ENCODE assay signal across 20 mouse cellular contexts in the genomic region with DNA sequence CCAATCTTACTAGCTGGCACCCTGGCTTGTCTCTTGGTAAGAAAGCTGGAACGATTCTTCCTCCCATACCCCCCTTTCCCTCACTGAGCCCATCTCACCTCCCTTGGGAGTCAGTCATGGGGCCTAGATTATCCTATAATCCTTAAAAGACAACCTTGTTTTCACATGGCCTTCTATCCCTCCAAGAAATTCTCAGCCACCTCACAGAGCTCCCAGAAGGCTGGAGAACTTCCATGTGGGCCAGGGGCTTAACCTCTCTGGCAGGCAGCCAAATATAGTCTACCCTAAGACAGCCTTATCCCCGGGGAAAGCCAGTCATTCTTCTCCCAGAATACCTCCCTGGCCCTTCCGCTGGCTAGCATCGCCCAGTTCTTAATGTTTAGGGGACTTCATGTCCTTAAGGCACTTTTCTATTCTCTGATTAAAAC. TPM values are rescaled to one million over a fixed set of nuclear protein-coding genes. Genes with fewer than 3 reads are reported as not detected.
DNase-seq lines count a peak whose midpoint lies in the region; ATAC-seq lines count a peak whose summit lies in the region.
"Had no signal": no experiment of that assay in that cellular context is flagged by ENCODE, and none has a peak within 500 bp of the region (broad histone marks: within the 10 kb centered on the region; RNA-seq: fewer than 3 reads in every experiment).

No protein-coding gene starts in this region.

- ATAC-seq in forebrain, embryonic 14.5 days = no peak
- ATAC-seq in forebrain, embryonic 16.5 days = no peak
- 0 out of 2 replicates have a peak, but pooled peaks have one; percentile 4 for ATAC-seq in kidney, embryonic 15.5 days (replicated peaks; ENCODE audit: low FRiP score)
- ATAC-seq: hindbrain, embryonic 16.5 days; intestine, embryonic 15.5 days had no signal

- H3K36me3 ChIP-seq in forebrain, embryonic 14.5 days (ENCODE audit: control insufficient read depth, insufficient read depth, low read length) = peaks cover 51% of the 10 kb centered on the region
- peaks cover 5% of the 10 kb centered on the region for H3K36me3 ChIP-seq in forebrain, embryonic 16.5 days (ENCODE audit: control insufficient read depth, insufficient read depth)
- H3K36me3 ChIP-seq in kidney, embryonic 15.5 days = peaks cover 60% of the 10 kb centered on the region

- H3K4me1 ChIP-seq in forebrain, embryonic 14.5 days (ENCODE audit: control insufficient read depth, insufficient read depth, low read length) = no peaks in the 10 kb centered on the region
- no peaks in the 10 kb centered on the region for H3K4me1 ChIP-seq in forebrain, embryonic 16.5 days (replicated peaks; ENCODE audit: control insufficient read depth, insufficient read depth, low read length)
- H3K4me1 ChIP-seq in kidney, embryonic 15.5 days = peaks cover 25% of the 10 kb centered on the region
- H3K4me1 ChIP-seq: midbrain, embryonic 12.5 days had no signal

- DNase-seq in forebrain, embryonic 14.5 days (ENCODE audit: low spot score) = peak; percentile 11
- no peak for DNase-seq in kidney, adult 8-10 months
- DNase-seq in MN1 (ENCODE audit: low spot score) = peak; percentile 64
- DNase-seq in retina, embryonic 14.5 days (ENCODE audit: low spot score) = peak; percentile 33
- no peak for DNase-seq in neural tube, embryonic 10.5 days (ENCODE audit: extremely low spot score, low spot score)
- DNase-seq: cerebellum, adult 11 months; cerebellum, postnatal 10 days; kidney, postnatal 10 days; lung, postnatal 14 days; thymus, adult 2 months; thymus, postnatal 4 days had no signal

- no peak overlapping the region for H3K9ac ChIP-seq in forebrain, embryonic 14.5 days (ENCODE audit: low read length)
- H3K9ac ChIP-seq in forebrain, embryonic 16.5 days (replicated peaks; ENCODE audit: low read depth, low read length) = no peak overlapping the region
- H3K9ac ChIP-seq in kidney, embryonic 15.5 days = no peak overlapping the region
- H3K9ac ChIP-seq: heart, embryonic 15.5 days; intestine, embryonic 15.5 days; midbrain, embryonic 12.5 days had no signal

- H3K4me2 ChIP-seq in forebrain, embryonic 14.5 days (ENCODE audit: low read length) = no peak overlapping the region
- no peak overlapping the region for H3K4me2 ChIP-seq in forebrain, embryonic 16.5 days (ENCODE audit: low read length)
- no peak overlapping the region for H3K4me2 ChIP-seq in kidney, embryonic 15.5 days
- H3K4me2 ChIP-seq: heart, embryonic 15.5 days; intestine, embryonic 15.5 days; midbrain, embryonic 12.5 days had no signal

- H3K4me3 ChIP-seq in forebrain, embryonic 14.5 days (ENCODE audit: low read depth, low read length) = no peak overlapping the region
- H3K4me3 ChIP-seq in forebrain, embryonic 16.5 days (replicated peaks; ENCODE audit: low read length) = no peak overlapping the region
- H3K4me3 ChIP-seq in kidney, embryonic 15.5 days (replicated peaks) = no peak overlapping the region
- H3K4me3 ChIP-seq: heart, embryonic 15.5 days; hindbrain, embryonic 10.5 days; intestine, embryonic 15.5 days; left cerebral cortex, adult 2 months; midbrain, embryonic 12.5 days had no signal

- H3K27ac ChIP-seq in forebrain, embryonic 14.5 days (ENCODE audit: low read depth, low read length) = no peak overlapping the region
- H3K27ac ChIP-seq in forebrain, embryonic 16.5 days (ENCODE audit: low read length) = no peak overlapping the region
- H3K27ac ChIP-seq in kidney, embryonic 15.5 days = peak overlapping the region; percentile 48; the same call in 1 of the 2 replicates
- H3K27ac ChIP-seq: heart, embryonic 15.5 days; hindbrain, embryonic 10.5 days; intestine, embryonic 15.5 days; midbrain, embryonic 12.5 days; stomach, postnatal 0 days had no signal

- no peaks in the 10 kb centered on the region for H3K27me3 ChIP-seq in forebrain, embryonic 14.5 days (replicated peaks; ENCODE audit: control insufficient read depth, insufficient read depth, low read length)
- no peaks in the 10 kb centered on the region for H3K27me3 ChIP-seq in forebrain, embryonic 16.5 days (replicated peaks; ENCODE audit: control insufficient read depth, insufficient read depth, low read length)
- H3K27me3 ChIP-seq in kidney, embryonic 15.5 days = no peaks in the 10 kb centered on the region
- H3K27me3 ChIP-seq: heart, embryonic 15.5 days; intestine, embryonic 15.5 days; midbrain, embryonic 12.5 days had no signal

- H3K9me3 ChIP-seq in forebrain, embryonic 14.5 days (replicated peaks; ENCODE audit: control insufficient read depth, low read length) = no peaks in the 10 kb centered on the region
- H3K9me3 ChIP-seq in forebrain, embryonic 16.5 days (ENCODE audit: control insufficient read depth, low read length) = no peaks in the 10 kb centered on the region
- H3K9me3 ChIP-seq in kidney, embryonic 15.5 days (replicated peaks) = no peaks in the 10 kb centered on the region
- H3K9me3 ChIP-seq: heart, embryonic 15.5 days; hindbrain, embryonic 10.5 days; intestine, embryonic 15.5 days; midbrain, embryonic 12.5 days had no signal

- 74% methylated on average over 4 of the region's 4 CpGs for WGBS in forebrain, embryonic 14.5 days
- 70% methylated on average over 4 of the region's 4 CpGs for WGBS in forebrain, embryonic 16.5 days
- 59% methylated on average over 4 of the region's 4 CpGs for WGBS in kidney, embryonic 15.5 days

RNA-seq across cellular contexts. Expression of a gene that starts 7.7 kb away (rescaled TPM):
- polyA plus RNA-seq in forebrain, embryonic 14.5 days (2014; fragmentation: Nextera tagmentation; extraction: Ambion mirVana) = 135 and 141 TPM in 2 replicates
- 125 and 137 TPM in 2 replicates for polyA plus RNA-seq in forebrain, embryonic 16.5 days (2015; fragmentation: Nextera tagmentation; extraction: Ambion mirVana)
- polyA plus RNA-seq in kidney, embryonic 15.5 days (2015; fragmentation: Nextera tagmentation; extraction: Ambion mirVana) = 154 and 155 TPM in 2 replicates

RNA-seq across cellular contexts. Expression of a gene that starts 25.6 kb away (rescaled TPM):
- polyA plus RNA-seq in forebrain, embryonic 14.5 days (2014; fragmentation: Nextera tagmentation; extraction: Ambion mirVana) = 46.8 and 47.3 TPM in 2 replicates
- polyA plus RNA-seq in forebrain, embryonic 16.5 days (2015; fragmentation: Nextera tagmentation; extraction: Ambion mirVana) = 33.7 and 48.7 TPM in 2 replicates
- polyA plus RNA-seq in kidney, embryonic 15.5 days (2015; fragmentation: Nextera tagmentation; extraction: Ambion mirVana) = 11.7 and 12.1 TPM in 2 replicates

RNA-seq across cellular contexts. Expression of a gene that starts 34.9 kb away (rescaled TPM):
- 29.5 and 31.6 TPM in 2 replicates for polyA plus RNA-seq in forebrain, embryonic 14.5 days (2014; fragmentation: Nextera tagmentation; extraction: Ambion mirVana)
- polyA plus RNA-seq in forebrain, embryonic 16.5 days (2015; fragmentation: Nextera tagmentation; extraction: Ambion mirVana) = 28.6 and 30.1 TPM in 2 replicates
- polyA plus RNA-seq in kidney, embryonic 15.5 days (2015; fragmentation: Nextera tagmentation; extraction: Ambion mirVana) = 37.5 and 39.2 TPM in 2 replicates

RNA-seq across cellular contexts. Expression of a gene that starts 42.4 kb away (rescaled TPM):
- 21.6 and 26.3 TPM in 2 replicates for polyA plus RNA-seq in forebrain, embryonic 14.5 days (2014; fragmentation: Nextera tagmentation; extraction: Ambion mirVana)
- 39.1 and 47.4 TPM in 2 replicates for polyA plus RNA-seq in forebrain, embryonic 16.5 days (2015; fragmentation: Nextera tagmentation; extraction: Ambion mirVana)
- polyA plus RNA-seq in kidney, embryonic 15.5 days (2015; fragmentation: Nextera tagmentation; extraction: Ambion mirVana) = 36.8 and 44.4 TPM in 2 replicates

Comparison
In these comparisons a context has a peak if more than half of its experiments do, and no peak if none do; other contexts are left out.
1. DNase-seq: peak in forebrain, embryonic 14.5 days (single experiment), MN1 (single experiment) and retina, embryonic 14.5 days (single experiment); none in kidney, adult 8-10 months (0 of 2) and neural tube, embryonic 10.5 days (single experiment).